Mouse (Mus musculus) left cerebral cortex, adult 9 months (tissue): Measurements from ENCODE around the gene Ccdc36.

Source experiments
- DNase-seq, 2 experiments: peaks; one replicate each; pipeline ENCODE4 v3.0.0; 2022; ENCODE audit warnings: low spot score in 2 of 2

Ccdc36 gene

GRCm38 (mm10) chr9:108428384-108428783 lies at the start of gene Ccdc36:
Gene Ccdc36 (minus strand): TSS chr9:108428484.
- no peak for DNase-seq

- DNase-seq, result no peak
These were observed 46.2 kb upstream of the Ccdc36 start for GRCm38 (mm10) chr9:108474528-108474927.

- DNase-seq, result no peak
These were observed 41.6 kb upstream of the Ccdc36 start for GRCm38 (mm10) chr9:108469845-108470244.

- no peak for DNase-seq
These were observed 41.1 kb upstream of the Ccdc36 start for GRCm38 (mm10) chr9:108469430-108469829.

- DNase-seq, result no peak
These were observed 37.9 kb upstream of the Ccdc36 start for GRCm38 (mm10) chr9:108466219-108466618.

- DNase-seq, result no peak
These were observed 35.4 kb upstream of the Ccdc36 start for GRCm38 (mm10) chr9:108463713-108464112.

- no peak for DNase-seq
These were observed 33.9 kb upstream of the Ccdc36 start for GRCm38 (mm10) chr9:108462192-108462591.

GRCm38 (mm10) chr9:108461675-108462074 lies 33.4 kb upstream of the Ccdc36 start:
- no peak for DNase-seq

- DNase-seq, result no peak
These were observed 32.9 kb upstream of the Ccdc36 start, which contains the start of gene Klhdc8b for GRCm38 (mm10) chr9:108461181-108461631. Gene Klhdc8b (minus strand): TSS chr9:108461581.

- DNase-seq, result peak; percentile 67 to 87
These were observed 32.3 kb upstream of the Ccdc36 start, which contains the start of gene Ccdc71 for GRCm38 (mm10) chr9:108460319-108461178. Gene Ccdc71 (plus strand): TSS chr9:108460527.

- DNase-seq, result no peak
These were observed 31.6 kb upstream of the Ccdc36 start for GRCm38 (mm10) chr9:108459939-108460318.

- DNase-seq, result no peak
These were observed 28.7 kb upstream of the Ccdc36 start for GRCm38 (mm10) chr9:108456953-108457352.

GRCm38 (mm10) chr9:108455747-108456571 lies 27.7 kb upstream of the Ccdc36 start:
- DNase-seq, result no peak

- no peak for DNase-seq
These were observed 26.1 kb upstream of the Ccdc36 start for GRCm38 (mm10) chr9:108454429-108454828.

- DNase-seq, result no peak
These were observed 25.2 kb upstream of the Ccdc36 start for GRCm38 (mm10) chr9:108453458-108453857.

GRCm38 (mm10) chr9:108452911-108453310 lies 24.6 kb upstream of the Ccdc36 start:
- DNase-seq, result no peak

- DNase-seq, result peak in 1 of 2 experiments; percentile 88
These were observed 24.1 kb upstream of the Ccdc36 start for GRCm38 (mm10) chr9:108452291-108452906.

- DNase-seq, result no peak
These were observed 23.4 kb upstream of the Ccdc36 start for GRCm38 (mm10) chr9:108451519-108452160.

- DNase-seq, result no peak
These were observed 22.8 kb upstream of the Ccdc36 start for GRCm38 (mm10) chr9:108451170-108451493.

- DNase-seq, result peak in 1 of 2 experiments; percentile 66
These were observed 22.2 kb upstream of the Ccdc36 start for GRCm38 (mm10) chr9:108450292-108451169.

- peak in 1 of 2 experiments; percentile 70 for DNase-seq
These were observed 21.6 kb upstream of the Ccdc36 start for GRCm38 (mm10) chr9:108449860-108450259.
